Mouse (Mus musculus) heart, postnatal 36 days (tissue): ENCODE measurements around the gene Tmem95. TPM values are rescaled to one million over a fixed set of nuclear protein-coding genes. Genes with fewer than 3 reads are reported as not detected.

Experiments used
- DNase-seq, 2 experiments: peaks; one replicate each; pipeline ENCODE4 v3.0.0; 2021 to 2022
- intact Hi-C: fragments of 180-260 bp; cut with DNase I; formaldehyde crosslinking; loops from one replicate; pipeline ENCODE4 v1.15.1; 2025
- total RNA-seq, 2 experiments: library from RNA; stranded (reverse); gene quantifications; 2 replicates each; pipeline ENCODE4 v1.2.3; 2021

Tmem95 gene
- total RNA-seq, 2 experiments from 2014 or later: not detected

DNA sequence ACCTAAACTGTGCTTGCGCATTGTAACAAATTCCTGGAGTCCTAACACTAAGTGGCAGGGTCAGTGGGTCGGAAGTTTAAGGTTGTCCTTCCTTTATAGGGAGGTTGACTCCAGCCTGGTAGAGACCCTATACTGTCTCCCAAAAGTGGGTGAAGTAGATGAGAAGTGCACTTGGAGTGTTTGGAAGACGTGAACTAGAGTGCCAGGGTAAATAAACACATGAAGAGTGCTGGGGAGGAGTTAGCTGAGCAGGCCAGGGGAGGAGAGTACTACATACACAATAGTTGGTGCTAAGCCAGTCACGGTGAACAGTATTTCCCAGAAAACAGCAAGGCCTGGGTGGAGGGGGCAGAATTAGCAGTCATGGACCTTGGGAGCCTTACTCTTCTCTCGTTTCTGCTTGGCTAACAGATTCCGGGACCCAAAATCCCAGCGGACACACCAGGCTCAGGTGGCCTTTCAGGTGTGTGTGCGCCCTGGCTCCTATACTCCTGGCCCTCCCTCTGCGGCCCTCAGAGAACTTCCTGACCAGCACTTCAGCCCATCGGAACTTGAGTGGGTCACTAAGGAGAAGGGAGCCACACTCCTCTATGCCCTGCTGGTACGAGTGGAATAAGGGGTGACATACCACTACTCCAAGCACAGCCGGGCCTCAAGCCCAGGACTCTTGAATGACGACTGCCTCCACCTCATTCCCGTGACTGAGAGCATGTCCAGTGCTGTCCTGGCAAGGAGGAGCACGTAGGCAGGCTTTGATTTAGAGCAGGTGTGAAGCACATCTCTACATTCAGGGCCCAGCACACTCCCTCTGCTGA, 35.1 kb upstream of the Tmem95 start:
- DNase-seq: no peak
- intact Hi-C loops: no loop called here

DNA sequence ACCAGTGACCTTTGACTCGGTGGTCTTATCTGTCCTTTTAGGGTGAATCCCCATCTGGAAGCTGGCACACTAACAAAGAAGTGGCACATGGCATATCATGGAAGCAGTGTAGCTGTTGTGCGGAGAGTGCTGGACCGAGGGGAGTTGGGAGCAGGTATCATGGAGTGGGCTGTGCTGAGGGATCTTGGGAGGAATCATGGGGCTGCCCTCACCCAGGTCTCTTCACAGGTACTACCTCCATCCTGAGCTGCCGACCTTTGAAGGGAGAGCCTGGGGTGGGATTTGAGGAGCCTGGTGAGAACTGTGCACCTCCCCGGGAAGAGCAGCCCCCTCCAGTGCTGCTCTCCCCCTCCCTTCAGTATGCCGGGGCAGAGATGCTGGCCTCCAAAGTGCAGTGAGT, 33.9 kb upstream of the Tmem95 start:
- no peak for DNase-seq
- intact Hi-C loops: no loop called here

DNA sequence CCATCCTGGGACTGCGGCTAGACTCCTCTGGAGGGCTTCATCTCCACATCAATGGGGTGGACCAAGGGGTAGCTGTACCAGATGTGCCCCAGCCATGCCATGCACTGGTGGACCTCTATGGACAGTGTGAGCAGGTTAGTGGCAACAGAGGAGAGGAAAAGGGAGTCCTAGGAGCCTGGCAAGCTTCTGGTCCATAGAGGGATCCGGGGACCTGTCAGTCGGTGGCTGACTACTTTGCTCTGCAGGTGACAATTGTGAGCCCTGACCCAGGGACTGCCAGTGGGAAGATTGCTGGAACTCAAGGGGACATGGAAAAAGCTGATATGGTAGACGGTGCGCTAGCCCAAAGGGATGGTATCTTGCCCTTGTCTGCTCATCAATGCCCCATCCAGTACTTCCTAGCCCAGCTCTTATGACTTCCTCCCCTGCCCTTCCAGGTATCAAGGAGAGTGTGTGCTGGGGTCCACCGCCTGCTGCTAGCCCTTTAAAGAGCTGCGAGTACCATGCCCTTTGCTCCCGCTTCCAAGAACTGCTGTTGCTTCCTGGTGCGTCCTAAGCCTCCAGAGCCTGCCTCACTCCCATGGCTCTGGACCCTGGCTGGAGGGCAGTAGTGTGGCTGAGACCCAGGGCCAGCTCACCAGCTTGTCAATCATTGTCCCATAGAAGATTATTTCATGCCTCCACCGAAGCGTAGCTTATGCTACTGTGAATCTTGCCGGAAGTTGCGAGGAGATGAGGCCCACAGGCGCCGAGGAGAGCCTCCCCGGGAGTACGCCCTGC, 33.2 kb upstream of the Tmem95 start:
- no peak for DNase-seq
- intact Hi-C loops: no loop called here

DNA sequence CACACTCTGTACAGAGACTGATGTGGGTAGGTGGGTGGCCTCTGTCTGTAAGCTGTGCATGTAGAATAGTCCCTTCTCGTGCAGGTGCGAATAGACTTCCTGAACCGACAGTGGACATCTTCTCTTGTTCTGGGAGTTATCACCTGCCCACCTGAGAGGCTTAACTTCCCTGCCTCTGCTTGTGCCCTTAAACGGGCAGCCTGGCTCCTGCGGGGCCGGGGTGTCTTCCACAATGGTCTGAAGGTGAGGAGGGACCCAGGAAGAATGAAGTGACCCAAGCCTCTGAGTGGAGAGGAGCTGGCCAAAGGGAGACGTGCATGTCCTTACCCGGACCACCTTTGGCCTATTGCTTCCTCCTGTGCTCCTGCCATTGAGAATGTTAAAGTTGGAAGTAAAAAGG, 32.4 kb upstream of the Tmem95 start:
- intact Hi-C loops: no loop called here
- no peak for DNase-seq

DNA sequence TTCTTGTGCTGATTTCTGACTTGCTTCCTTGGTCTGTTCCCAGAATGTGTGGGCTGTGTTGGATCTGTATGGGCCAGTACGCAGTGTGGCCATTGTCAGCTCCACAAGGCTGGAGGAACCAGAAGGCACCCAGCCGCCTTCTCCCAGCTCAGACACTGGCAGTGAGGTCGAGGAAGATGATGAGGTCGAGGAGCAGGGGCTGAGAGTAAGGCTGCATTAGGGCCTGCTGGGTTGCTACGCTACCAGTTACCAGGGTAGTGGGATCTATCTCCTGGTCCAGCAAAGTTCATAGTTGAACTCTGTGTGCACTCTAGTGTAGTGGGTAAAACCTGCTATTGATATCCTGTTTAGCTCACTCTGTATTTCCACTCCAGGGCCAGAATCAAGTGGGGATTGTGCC, 31.4 kb upstream of the Tmem95 start:
- no peak for DNase-seq
- intact Hi-C loops: no loop called here

DNA sequence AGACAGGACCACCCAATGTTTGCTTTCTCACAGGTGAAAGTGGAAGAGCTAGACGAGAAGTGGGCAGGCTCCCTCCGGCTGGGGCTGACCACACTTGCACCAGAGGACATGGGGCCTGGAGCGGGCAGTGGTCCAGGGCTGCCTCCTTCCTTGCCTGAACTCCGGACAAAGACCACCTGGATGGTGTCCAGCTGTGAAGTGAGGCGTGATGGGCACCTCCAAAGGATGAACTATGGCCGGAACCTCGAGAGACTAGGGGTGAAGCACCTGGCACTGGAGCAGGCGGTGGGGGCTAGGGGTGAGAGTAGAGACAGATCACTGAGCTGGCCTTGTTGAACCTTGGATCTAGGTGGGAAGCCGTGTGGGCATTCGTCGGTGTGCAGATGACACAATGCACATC, 30.8 kb upstream of the Tmem95 start:
- intact Hi-C loops: no loop called here
- DNase-seq: no peak

DNA sequence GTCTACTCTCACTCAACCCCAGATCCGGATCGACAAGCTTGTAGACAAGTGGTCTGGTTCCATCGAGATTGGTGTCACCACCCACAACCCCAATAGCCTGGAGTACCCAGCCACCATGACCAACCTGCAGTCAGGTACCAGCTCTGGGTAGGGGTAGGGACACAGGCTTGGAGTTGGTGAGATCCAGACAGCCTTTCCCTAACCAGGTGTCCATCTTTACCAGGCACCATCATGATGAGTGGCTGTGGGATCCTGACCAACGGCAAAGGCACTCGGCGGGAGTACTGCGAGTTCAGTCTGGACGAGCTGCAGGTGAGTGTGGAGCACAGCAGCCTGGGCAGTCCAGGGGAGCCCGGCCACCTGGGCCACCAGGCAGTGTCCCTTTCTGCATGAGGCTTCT, 26.5 kb upstream of the Tmem95 start:
- intact Hi-C loops: no loop called here
- no peak for DNase-seq

DNA sequence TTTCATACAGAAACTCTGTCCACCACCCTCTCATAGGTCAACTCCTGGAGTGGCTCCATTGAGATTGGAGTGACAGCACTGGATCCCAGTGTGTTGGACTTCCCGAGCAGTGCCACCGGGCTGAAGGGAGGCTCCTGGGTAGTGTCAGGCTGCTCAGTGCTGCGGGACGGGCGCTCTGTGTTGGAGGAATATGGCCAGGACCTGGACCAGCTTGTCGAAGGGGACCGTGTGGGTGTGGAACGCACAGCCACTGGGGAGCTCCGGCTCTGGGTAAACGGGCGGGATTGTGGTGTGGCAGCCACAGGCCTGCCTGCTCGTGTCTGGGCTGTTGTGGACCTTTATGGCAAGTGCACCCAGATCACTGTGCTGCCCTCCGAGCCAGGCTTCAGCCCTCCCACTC, 25.2 kb upstream of the Tmem95 start:
- intact Hi-C loops: loop anchor here (2.0 kb wide), 1 partner anchor 16 kb away; no protein-coding TSS in a partner anchor

DNA sequence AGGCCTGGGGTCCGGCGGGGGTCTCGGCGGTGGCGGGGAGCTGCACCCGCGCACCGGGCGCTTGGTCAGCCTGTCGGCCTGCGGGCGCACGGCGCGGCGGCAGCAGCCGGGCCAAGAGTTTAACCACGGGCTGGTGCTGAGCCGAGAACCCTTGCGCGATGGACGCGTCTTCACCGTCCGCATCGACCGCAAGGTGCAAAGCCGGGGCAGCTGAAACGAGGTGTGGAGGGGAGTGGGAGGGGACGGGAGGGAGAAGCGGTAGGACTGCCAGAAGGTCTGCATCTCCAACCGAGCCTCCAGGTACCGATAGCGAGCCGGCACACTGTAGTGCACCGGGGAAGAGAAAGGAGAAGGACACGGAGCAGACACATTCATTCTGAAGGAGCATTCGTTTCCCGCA, 24.2 kb upstream of the Tmem95 start:
- no peak for DNase-seq
- intact Hi-C loops: loop anchor here (2.0 kb wide), 1 partner anchor 17 kb away; no protein-coding TSS in a partner anchor

More for the DNA sequence above, 25.2 kb upstream of the Tmem95 start:
- no peak for DNase-seq

DNA sequence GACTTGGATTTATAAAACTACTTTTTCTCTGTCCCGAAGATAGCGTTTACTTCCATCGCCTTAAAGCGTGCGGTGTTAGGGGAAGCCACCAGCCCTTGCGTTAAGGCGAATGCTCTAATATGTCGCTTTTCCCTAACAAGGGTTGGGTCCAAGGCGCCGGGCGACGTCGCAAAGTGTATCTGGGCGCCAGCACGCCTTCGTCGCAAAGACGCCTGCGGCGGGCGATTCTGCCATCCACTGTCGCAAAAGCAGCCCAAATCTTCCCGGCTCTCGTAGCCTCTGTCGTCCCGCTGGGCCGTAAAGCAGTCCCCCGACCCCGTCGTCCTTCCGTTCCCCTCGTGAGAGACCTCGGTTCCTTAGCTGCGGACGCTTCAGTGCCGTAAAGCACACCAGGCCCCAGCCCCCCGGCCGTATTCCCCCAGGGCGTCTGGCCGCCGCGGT, 23.6 kb upstream of the Tmem95 start:
- intact Hi-C loops: no loop called here
- DNase-seq: peak; percentile 91

DNA sequence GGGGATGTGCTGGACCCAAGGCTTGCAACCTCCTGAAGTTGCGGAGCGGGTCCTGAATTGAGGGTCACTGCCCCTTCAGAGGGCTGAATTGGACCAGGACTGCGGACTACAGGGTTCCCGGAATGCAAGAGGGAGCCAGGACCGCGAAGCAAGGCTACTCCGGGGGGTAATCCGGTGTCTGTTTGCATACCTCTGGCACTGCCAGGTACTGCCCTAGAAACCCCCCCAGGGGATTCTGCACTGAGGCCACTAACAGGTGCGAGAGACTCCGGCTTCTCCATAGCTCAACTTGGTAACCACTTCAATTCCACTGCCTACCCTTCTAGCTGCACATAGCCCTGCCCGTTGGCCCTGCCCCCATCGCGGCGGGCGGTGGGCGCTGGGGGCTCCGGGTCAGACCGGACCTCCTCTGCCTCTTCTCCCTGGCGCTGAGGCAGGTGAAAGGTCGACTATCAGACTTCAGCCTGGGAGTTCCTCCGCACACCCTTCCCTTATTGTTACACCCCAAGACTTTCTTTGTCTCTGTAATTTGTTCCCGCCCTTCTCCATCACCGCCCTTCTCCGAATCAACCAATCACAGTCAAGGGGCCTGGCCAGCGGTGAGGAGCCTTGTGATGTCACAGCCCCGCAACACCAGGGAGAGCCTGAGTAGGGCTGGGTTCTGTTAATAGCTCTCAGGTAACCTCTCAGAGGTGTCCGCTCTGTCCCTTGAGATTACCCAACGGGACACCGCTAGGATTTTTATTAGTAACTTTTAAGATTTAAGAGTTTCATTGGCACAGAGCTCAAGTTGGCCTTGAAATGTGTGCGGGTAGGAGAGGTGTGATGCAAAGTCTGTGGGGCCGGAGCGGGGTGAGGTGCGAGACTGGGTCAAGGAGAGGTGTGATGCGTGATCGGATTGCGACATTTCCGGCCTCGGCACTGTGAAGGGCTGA, 22.9 kb upstream of the Tmem95 start, which contains the start of the genes 2810408A11Rik and Neurl4:
TSS of gene 2810408A11Rik (minus strand) at position 517 of the 935 bp plus-strand sequence.
TSS of gene Neurl4 (plus strand) at position 602 of the 935 bp plus-strand sequence.
- intact Hi-C loops: no loop called here
- peak; percentile 83 to 86 for DNase-seq

DNA sequence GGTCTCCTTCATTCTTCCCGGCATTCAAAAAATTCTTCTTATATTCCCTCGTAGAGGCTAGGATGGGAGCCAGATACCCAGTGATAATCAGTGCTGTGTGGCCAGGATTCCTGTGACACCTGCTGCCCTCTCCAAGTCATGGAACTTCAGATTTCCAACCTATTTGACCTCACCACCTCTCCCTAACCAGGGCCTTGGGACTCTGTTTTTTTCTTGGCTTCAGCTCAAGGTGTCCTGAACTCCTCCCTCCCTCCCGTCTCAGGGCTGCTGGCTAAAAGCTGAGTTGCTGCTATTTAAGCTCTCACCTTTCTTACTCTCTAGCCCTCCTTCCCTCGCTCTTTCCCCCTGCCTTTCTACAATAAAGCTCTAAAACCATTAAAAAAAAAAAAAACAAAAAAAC, 22.1 kb upstream of the Tmem95 start:
- no peak for DNase-seq
- intact Hi-C loops: no loop called here

DNA sequence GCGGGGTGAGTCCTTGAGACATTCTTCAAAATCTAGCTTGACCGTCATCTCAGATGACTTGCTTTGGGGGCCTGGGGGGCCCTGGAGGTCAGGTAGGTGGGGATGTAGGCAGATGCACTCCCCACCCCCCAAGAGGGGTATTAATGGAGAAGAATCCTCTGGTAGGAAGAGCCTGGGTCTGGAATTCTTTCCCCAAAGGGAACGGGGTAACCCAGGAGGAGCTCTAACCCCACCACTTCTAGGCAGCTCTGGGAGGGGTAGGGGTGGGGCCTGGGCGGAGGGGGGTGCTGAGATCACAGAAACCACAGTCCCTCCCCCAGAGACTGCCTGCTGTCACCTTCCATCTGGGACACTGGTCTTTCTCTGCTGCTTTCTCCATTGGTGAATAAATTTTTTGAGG, 17.5 kb upstream of the Tmem95 start, which contains the start of gene Acap1:
TSS of gene Acap1 (minus strand) at position 249 of the 400 bp plus-strand sequence.
- DNase-seq: no peak
- intact Hi-C loops: no loop called here

DNA sequence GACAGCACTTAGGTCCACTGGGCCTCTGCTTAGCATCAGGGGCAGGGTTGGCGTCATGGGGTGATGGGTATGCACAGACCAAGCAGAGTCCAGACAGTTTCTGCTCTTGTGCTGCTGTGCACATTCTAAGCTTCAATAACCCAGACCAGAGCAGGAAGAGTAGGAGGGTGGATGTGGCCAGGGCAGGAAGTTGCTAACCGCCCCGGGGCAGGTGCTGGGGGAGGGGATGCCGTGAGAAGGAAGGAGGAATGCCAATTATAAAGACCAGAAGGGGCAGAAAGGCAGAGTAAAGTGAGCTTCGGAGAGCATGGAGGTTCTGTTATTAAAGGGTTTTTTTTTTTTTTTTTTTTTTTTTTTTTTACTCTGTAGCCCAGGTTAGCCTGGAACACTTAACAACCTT, 16.9 kb upstream of the Tmem95 start:
- intact Hi-C loops: no loop called here

DNA sequence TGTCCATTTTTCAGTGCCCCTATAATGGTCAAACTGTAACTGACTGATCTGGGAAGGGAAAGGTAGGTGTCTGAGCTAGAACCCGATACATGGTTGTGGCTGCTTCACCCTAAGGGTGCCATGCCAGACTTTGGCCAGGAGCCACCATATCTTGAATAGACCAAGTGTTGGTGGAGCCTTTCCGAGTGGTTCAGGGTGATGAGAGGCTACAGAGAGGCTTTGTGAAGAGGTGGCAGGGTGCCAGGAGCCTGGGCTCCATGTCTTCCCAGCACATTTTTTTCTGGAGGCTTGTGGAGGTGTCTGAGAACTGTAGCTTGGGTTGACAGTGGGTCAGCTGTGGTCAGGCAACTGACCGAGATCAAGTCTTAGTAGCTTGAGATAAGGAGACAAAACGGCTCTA, 13.7 kb upstream of the Tmem95 start:
- DNase-seq: no peak
- intact Hi-C loops: no loop called here

More for the DNA sequence above, 16.9 kb upstream of the Tmem95 start:
- no peak for DNase-seq

DNA sequence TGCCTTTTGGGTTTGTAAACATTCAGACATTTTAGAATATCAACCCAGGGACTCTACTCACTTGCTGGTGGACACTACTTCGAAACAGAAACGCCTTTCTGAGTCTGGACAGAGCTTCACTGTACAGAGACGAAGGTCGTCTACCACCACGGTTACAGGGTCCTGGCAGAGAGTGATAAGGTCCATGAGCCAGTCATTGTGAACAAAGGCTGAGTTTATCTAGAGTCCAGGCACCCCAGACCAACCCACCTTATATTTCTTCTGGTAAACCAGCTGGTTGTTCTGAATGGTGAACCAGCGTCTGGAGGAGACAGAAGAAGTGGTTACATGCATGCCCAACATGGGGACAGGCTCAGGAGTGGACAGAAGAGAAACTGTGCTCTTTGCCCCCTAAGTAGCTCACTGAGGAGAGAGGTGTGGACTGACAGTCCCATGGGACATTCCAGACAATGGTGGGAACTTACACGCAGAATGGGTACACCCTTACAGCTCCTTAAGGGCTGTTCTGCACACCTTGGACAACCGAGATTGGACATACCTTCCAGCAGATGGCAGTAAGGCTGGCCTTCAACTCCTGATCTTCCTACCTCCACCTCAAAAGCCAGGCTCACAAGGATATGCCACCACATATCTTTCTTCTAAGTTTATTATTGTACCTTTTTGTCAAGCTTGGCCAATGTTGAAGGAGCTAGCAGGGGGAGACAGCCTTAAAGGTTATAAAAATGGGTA, 9.3 kb upstream of the Tmem95 start:
- DNase-seq: no peak
- intact Hi-C loops: no loop called here

DNA sequence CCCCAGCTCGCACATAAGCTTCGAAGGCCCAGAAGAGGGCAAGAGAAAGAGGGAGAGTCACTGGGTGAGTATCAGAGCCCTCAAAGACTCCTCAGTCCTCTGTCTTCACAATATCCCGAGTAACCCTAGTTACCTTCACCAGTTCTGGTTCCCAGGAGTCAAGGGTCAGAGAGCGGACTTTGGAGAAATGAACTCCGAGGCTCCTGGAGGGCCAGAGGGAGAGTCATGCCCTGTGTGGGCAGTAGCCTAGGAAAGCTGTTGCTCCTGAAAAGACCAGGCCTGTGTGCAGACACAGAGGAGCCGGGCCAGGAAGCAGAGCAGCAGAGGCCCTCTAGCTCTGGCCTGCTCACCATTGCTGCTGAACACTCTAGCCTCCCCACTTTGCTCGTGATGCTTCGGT, 6.8 kb upstream of the Tmem95 start:
- intact Hi-C loops: no loop called here
- no peak for DNase-seq

DNA sequence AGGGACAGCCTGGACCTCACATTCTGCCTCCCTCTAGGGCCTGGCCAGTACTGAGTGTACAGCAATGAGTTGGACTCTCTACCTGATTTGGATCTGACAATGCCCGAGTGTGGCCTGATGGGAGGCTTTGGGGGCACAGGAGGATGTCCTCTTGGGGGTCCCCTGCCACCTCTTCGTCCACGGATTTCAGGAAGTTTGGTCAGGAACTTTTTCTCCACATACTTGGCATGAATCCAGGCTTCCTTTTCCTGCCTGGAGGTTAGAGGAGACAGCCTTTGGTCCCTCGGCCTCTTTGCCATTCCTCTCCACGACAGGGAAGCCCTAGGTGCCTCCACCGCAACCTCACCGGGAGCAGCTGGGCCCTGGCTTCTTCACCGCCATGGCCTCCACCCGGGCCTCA, 6.4 kb upstream of the Tmem95 start:
- intact Hi-C loops: no loop called here
- DNase-seq: no peak

DNA sequence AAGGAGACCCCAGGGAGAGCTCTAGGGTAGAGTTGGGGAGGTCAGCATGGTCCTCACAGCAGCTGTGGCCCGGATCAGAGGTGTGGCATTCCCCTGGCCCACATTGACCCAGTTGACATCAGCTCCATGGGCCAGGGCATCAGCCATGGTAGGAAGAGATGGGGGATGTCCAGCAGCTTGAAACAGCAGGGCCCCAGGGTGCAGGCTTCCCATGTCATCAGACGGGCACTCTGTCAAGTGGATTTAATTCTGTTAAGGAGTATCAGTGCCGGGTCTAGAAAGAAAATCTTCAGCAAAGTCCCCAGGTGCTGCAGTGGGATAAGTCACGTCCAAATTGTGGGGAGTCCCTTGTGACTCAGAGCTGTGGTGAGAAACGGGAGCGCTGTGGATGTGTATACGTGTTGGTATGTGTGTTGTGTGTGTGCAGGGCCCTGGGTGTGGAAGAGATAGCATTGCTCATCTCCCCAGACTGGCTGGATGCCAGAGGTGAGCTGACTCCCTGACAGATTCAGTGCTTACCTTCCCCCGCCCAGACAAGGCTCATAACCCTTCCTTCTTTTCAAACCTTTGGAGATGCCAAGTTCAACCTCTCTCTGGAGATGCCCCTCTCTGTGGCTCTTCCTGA, 5.8 kb upstream of the Tmem95 start:
- intact Hi-C loops: no loop called here
- DNase-seq: no peak
